Mouse (Mus musculus) common myeloid progenitor, adult 5-6 weeks (primary cell): ENCODE measurements around the gene Fgfr1op. TPM values are rescaled to one million over a fixed set of nuclear protein-coding genes. Genes with fewer than 3 reads are reported as not detected.

ENCODE experiments used
- total RNA-seq: library from RNA; stranded (forward); fragments of 200-1000, 187-1606 nt; gene quantifications from 2 replicates; pipeline ENCODE4 v1.2.3, GENCODE M21; 2017

The Fgfr1op gene
- total RNA-seq, 1 experiment from 2014 or later = 54.3 TPM

Other genes starting within 250 kb of the Fgfr1op start
- gene Tagap, start 239.5 kb upstream of the Fgfr1op start, total RNA-seq = 10.1 and 12.4 TPM in 2 replicates
- 20.1 and 32.4 TPM in 2 replicates for gene Rsph3a, start 219.9 kb upstream of the Fgfr1op start, total RNA-seq
- gene Gm49673, start 17.7 kb upstream of the Fgfr1op start, total RNA-seq = not detected in 2 replicates
- 19.2 and 28.5 TPM in 2 replicates for gene Rnaset2a, start 17.4 kb upstream of the Fgfr1op start, total RNA-seq
- gene Ccr6, start 70.5 kb downstream of the Fgfr1op start, total RNA-seq = not detected in 2 replicates
- gene Mpc1, start 117.4 kb downstream of the Fgfr1op start, total RNA-seq = 113 TPM in 2 replicates
- 20.8 and 32.2 TPM in 2 replicates for gene Sft2d1, start 145.6 kb downstream of the Fgfr1op start, total RNA-seq
- 0.32 and 0.34 TPM in 2 replicates for gene Prr18, start 172.0 kb downstream of the Fgfr1op start, total RNA-seq
- not detected in 2 replicates for gene T2, start 190.5 kb downstream of the Fgfr1op start, total RNA-seq